In the genomic region with DNA sequence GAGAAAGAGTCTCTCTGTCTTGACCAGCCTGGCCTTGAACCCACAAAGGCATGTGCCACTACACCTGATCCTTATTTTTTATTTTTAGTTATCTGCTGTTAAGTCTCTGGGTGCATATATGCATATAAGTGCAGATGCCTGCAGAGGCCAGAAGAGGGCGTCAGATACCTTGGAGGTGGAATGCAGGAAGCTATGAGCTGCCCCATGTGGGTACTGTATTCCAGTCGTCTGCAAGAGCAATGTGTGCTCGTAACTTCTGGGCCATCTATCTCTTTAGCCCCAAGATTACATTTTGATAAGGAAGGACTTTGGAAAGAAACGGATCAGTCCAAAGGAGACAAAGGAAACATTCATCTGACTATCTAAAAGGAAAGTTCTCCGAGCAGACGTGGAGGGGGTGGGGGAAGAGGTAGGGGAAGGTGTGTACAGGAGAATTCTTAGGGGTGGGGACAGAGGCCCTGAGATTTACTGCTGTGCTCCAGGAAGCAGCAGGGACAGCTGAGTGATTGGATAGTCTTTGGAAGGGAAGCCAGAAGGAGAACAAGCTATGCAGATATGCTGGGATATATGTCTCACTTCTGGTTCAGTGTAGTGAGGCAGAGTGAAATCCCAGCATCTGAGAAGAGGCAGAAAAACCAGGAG, we compare ENCODE assay signal across 1 mouse cellular context.
TF ChIP-seq lines count a peak whose summit lies in the region.

No protein-coding gene starts in this region.

TF ChIP-seq in MEL, 35 proteins besides CTCF, POLR2A, EP300 and RAD21:
- TF ChIP-seq MAX (IDR thresholded peaks at IDR 0.05; ENCODE audit: low read length) (no peak), POLR2AphosphoS5 (IDR thresholded peaks at IDR 0.05; ENCODE audit: borderline replicate concordance, low read depth, low read length) (no peak), CHD1 (IDR thresholded peaks at IDR 0.05; ENCODE audit: low read depth, low read length) (no peak), POLR2AphosphoS2 (IDR thresholded peaks at IDR 0.05; ENCODE audit: low read length) (no peak), CHD2 (IDR thresholded peaks at IDR 0.05; ENCODE audit: low read length) (no peak), SMC3 (IDR thresholded peaks at IDR 0.05; ENCODE audit: low read depth, low read length) (peak; percentile 40), TBP (IDR thresholded peaks at IDR 0.05; ENCODE audit: low read depth, low read length) (no peak), KAT2A (conservative IDR thresholded peaks at IDR 0.05; ENCODE audit: low read depth, low read length) (no peak), ETS1 (IDR thresholded peaks at IDR 0.05; ENCODE audit: low read depth, low read length) (no peak), SIN3A (IDR thresholded peaks at IDR 0.05; ENCODE audit: low read length) (no peak), ZC3H11A (IDR thresholded peaks at IDR 0.05; ENCODE audit: low read depth, low read length) (peak; percentile 38)
